Mouse (Mus musculus): Measurements from ENCODE around the gene Nsun7.
A peak's percentile ranks its signal among the peaks of the same experiment; 100 is the strongest.

- TF ChIP-seq CTCF (IDR thresholded peaks at IDR 0.05; ENCODE audit: borderline replicate concordance, insufficient read depth, low read depth, low read length) (0 out of 2 replicates have a peak, but pooled peaks have one; percentile 15), POLR2A (IDR thresholded peaks at IDR 0.05; ENCODE audit: borderline replicate concordance, insufficient read depth, low read length) (no peak)
Measured at GRCm38 (mm10) chr5:66274417-66274816, 14.7 kb downstream of the Nsun7 start.

All from cerebellum, adult 2 months (tissue).